Mouse (Mus musculus) stomach, postnatal 0 days (tissue): ENCODE measurements around the gene AV320801. TPM values are rescaled to one million over a fixed set of nuclear protein-coding genes. Genes with fewer than 3 reads are reported as not detected.
"Not testable (repeated sequence)": the region's sequence is repeated elsewhere in the genome, so short reads cannot be mapped to it uniquely, and the experiment has no call there.

Source experiments
- ATAC-seq: fragments of 200-750 bp; cut with Nextera tagmentation; 2 replicates; pipeline ENCODE4 v1.8.0; 2017; ENCODE audit not compliant: low FRiP score, low TSS enrichment
- DNase-seq: peaks from one replicate; pipeline ENCODE4 v3.0.0-alpha.2; 2016; ENCODE audit warnings: low spot score
- H3K27ac ChIP-seq: fragments of 300-500 bp; sonication (generic); replicated peaks from 2 replicates; pipeline ENCODE4 v1.5.1; 2014; ENCODE audit warnings: mild to moderate bottlenecking, control low read depth
- H3K27me3 ChIP-seq: fragments of 300-500 bp; sonication (generic); 2 replicates; pipeline ENCODE4 v1.6.1; 2014; ENCODE audit warnings: low read length; ENCODE audit not compliant: control insufficient read depth, insufficient read depth
- H3K36me3 ChIP-seq: fragments of 300-500 bp; sonication (generic); 2 replicates; pipeline ENCODE4 v1.6.1; 2014; ENCODE audit warnings: low read length, mixed read lengths; ENCODE audit not compliant: control insufficient read depth, insufficient read depth
- H3K4me1 ChIP-seq: fragments of 300-500 bp; sonication (generic); replicated peaks from 2 replicates; pipeline ENCODE4 v1.6.1; 2014; ENCODE audit warnings: antibody characterized with exemption; ENCODE audit not compliant: control insufficient read depth, insufficient read depth
- H3K4me2 ChIP-seq: fragments of 300-500 bp; sonication (generic); replicated peaks from 2 replicates; pipeline ENCODE4 v1.6.1; 2014; ENCODE audit warnings: low read depth, mild to moderate bottlenecking, control low read depth, moderate library complexity
- H3K4me3 ChIP-seq: fragments of 300-500 bp; sonication (generic); 2 replicates; pipeline ENCODE4 v1.5.1; 2014; ENCODE audit warnings: low read depth, low read length, control low read depth
- H3K9ac ChIP-seq: fragments of 300-500 bp; sonication (generic); 2 replicates; pipeline ENCODE4 v1.6.1; 2014; ENCODE audit warnings: mild to moderate bottlenecking, low read length, control low read depth, mixed read lengths
- H3K9me3 ChIP-seq: fragments of 300-500 bp; sonication (generic); 2 replicates; pipeline ENCODE4 v1.6.1; 2016; ENCODE audit warnings: low read length; ENCODE audit not compliant: control insufficient read depth
- WGBS: fragments of 180-500 bp; shearing (Covaris S2); extraction: QIAGEN DNeasy Blood & Tissue Kit; methylation state at CpG from one replicate; pipeline ENCODE4 v1.1.7; 2014; 5-methylcytosine and 5-hydroxymethylcytosine counted together
- polyA plus RNA-seq: library from polyadenylated mRNA; unstranded; fragments of >200 nt; fragmentation: Nextera tagmentation; extraction: Ambion mirVana; gene quantifications from 2 replicates; pipeline ENCODE4 v1.2.1, GENCODE M21; 2015

The AV320801 gene
- polyA plus RNA-seq: not detected in 2 replicates

- H3K4me3 ChIP-seq, H3K36me3 ChIP-seq, H3K4me1 ChIP-seq, H3K9ac ChIP-seq, H3K4me2 ChIP-seq, H3K27ac ChIP-seq, ATAC-seq, H3K9me3 ChIP-seq, H3K27me3 ChIP-seq, DNase-seq: not testable (repeated sequence)
- 99% methylated on average over 5 of the region's 14 CpGs for WGBS
Measured at GRCm38 (mm10) chrX:135494288-135494687, at the start of gene AV320801. Gene AV320801 (plus strand): TSS chrX:135494588.

GRCm38 (mm10) chrX:135464160-135464559 is 30.2 kb upstream of the AV320801 start:
- not testable (repeated sequence) for H3K36me3 ChIP-seq, DNase-seq, H3K4me1 ChIP-seq, H3K4me2 ChIP-seq, H3K27ac ChIP-seq, H3K4me3 ChIP-seq, H3K9ac ChIP-seq, H3K9me3 ChIP-seq, ATAC-seq, H3K27me3 ChIP-seq
- WGBS: no CpG with 5 or more reads among the region's 3 CpGs

GRCm38 (mm10) chrX:135481902-135482301 is 12.5 kb upstream of the AV320801 start:
- not testable (repeated sequence) for H3K4me3 ChIP-seq, H3K9me3 ChIP-seq, H3K36me3 ChIP-seq, H3K27me3 ChIP-seq, H3K4me1 ChIP-seq, DNase-seq, H3K4me2 ChIP-seq, ATAC-seq, H3K27ac ChIP-seq, H3K9ac ChIP-seq
- WGBS: no CpG with 5 or more reads among the region's 6 CpGs

- not testable (repeated sequence) for H3K27me3 ChIP-seq, H3K4me1 ChIP-seq, DNase-seq, H3K4me2 ChIP-seq, H3K9me3 ChIP-seq, H3K4me3 ChIP-seq, H3K9ac ChIP-seq, H3K36me3 ChIP-seq, H3K27ac ChIP-seq, ATAC-seq
- WGBS: no CpG with 5 or more reads among the region's 3 CpGs
Measured at GRCm38 (mm10) chrX:135483183-135483582, 11.2 kb upstream of the AV320801 start.

Other genes with a start within 250 kb of the AV320801 start
- gene Pramel3, start 192.3 kb upstream of the AV320801 start, polyA plus RNA-seq: not detected in 2 replicates
- gene Gm5128, start 121.3 kb upstream of the AV320801 start, polyA plus RNA-seq: not detected in 2 replicates
- gene Gm7903, start 60.8 kb upstream of the AV320801 start, polyA plus RNA-seq: not detected in 2 replicates
- 0.16 and 0.39 TPM in 2 replicates for gene Nxf7, start 104.2 kb downstream of the AV320801 start, polyA plus RNA-seq
- gene Prame, start 133.1 kb downstream of the AV320801 start, polyA plus RNA-seq: not detected in 2 replicates
- gene Tcp11x2, start 199.2 kb downstream of the AV320801 start, polyA plus RNA-seq: 0.07 TPM in 1 of 2 replicates, not detected in the other
- gene Tmsb15a, start 230.7 kb downstream of the AV320801 start, polyA plus RNA-seq: not detected in 2 replicates
- gene Armcx5, start 248.1 kb downstream of the AV320801 start, polyA plus RNA-seq: 6.5 TPM in 2 replicates
- gene Gprasp1, start 248.1 kb downstream of the AV320801 start, polyA plus RNA-seq: 10.9 and 11.3 TPM in 2 replicates